ENCODE assay signal across 12 mouse cellular contexts in the genomic region with DNA sequence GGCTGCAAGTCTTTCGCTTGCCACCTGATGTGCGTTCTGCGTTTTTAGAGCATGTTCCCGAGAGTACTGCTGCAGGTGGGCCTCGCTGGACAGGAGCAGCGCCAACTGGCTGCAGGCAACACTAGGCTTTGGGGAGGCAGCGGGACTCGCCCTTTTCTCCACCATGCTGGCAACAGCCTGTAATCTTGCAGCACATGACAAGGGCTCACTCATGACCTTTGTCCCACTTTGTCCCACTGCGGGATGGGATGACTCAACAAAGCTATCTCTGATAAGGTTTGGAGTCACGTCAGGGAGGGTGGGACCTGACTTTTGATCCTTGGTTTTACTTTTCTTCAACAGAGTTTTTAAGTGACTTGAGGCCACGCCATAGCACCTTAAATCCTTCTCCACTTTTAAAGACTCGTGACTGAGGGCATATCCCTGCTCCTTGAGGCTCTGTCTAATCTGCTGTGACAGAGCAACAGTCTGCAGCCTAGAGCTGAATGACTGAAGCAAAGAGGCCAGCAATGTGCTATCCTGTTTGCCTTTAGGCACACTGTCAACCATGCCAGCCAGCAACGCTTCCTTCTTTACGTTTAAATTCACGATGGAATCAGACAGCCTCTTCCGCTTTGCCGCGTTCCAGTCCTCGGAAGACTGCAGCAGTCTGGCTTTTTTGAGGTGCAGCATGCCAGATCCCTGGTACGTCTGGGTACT.
DNase-seq lines count a peak whose midpoint lies in the region; ATAC-seq lines count a peak whose summit lies in the region.
"Had no signal": no experiment of that assay in that cellular context is flagged by ENCODE, and none has a peak within 500 bp of the region (broad histone marks: within the 10 kb centered on the region; RNA-seq: fewer than 3 reads in every experiment).

No protein-coding gene starts in this region.

- 93% methylated on average over 20 of the region's 20 CpGs for WGBS in midbrain, embryonic 11.5 days
- 91% methylated on average over 20 of the region's 20 CpGs for WGBS in midbrain, embryonic 14.5 days
- 78% methylated on average over 20 of the region's 20 CpGs for WGBS in stomach, embryonic 14.5 days
- WGBS in hindbrain, embryonic 16.5 days: 88% methylated on average over 20 of the region's 20 CpGs

- intact Hi-C loops in left cerebral cortex, postnatal 25 days (cut with DNase I): no loop called here

- no peak overlapping the region for H3K9ac ChIP-seq in midbrain, embryonic 11.5 days (ENCODE audit: low read length)
- no peak overlapping the region for H3K9ac ChIP-seq in midbrain, embryonic 14.5 days (replicated peaks; ENCODE audit: low read length)
- H3K9ac ChIP-seq in stomach, embryonic 14.5 days (replicated peaks; ENCODE audit: low read depth, low read length): no peak overlapping the region
- H3K9ac ChIP-seq in hindbrain, embryonic 16.5 days (ENCODE audit: low read depth, low read length): no peak overlapping the region

- H3K27me3 ChIP-seq in midbrain, embryonic 11.5 days (ENCODE audit: control insufficient read depth, insufficient read depth, low read length): no peaks in the 10 kb centered on the region
- H3K27me3 ChIP-seq in midbrain, embryonic 14.5 days (ENCODE audit: control insufficient read depth, insufficient read depth, low read length): no peaks in the 10 kb centered on the region
- H3K27me3 ChIP-seq in stomach, embryonic 14.5 days (ENCODE audit: control insufficient read depth, insufficient read depth, low read length): no peaks in the 10 kb centered on the region
- no peaks in the 10 kb centered on the region for H3K27me3 ChIP-seq in hindbrain, embryonic 16.5 days (replicated peaks; ENCODE audit: control insufficient read depth, insufficient read depth, low read length)

- no peak overlapping the region for H3K27ac ChIP-seq in midbrain, embryonic 11.5 days (ENCODE audit: low read depth, low read length)
- H3K27ac ChIP-seq in midbrain, embryonic 14.5 days (replicated peaks; ENCODE audit: low read depth, low read length): no peak overlapping the region
- no peak overlapping the region for H3K27ac ChIP-seq in stomach, embryonic 14.5 days (ENCODE audit: low read length)
- no peak overlapping the region for H3K27ac ChIP-seq in hindbrain, embryonic 16.5 days (ENCODE audit: low read depth, low read length)

- no peaks in the 10 kb centered on the region for H3K4me1 ChIP-seq in midbrain, embryonic 11.5 days (ENCODE audit: control insufficient read depth, insufficient read depth, low read length)
- no peaks in the 10 kb centered on the region; the same call in 1 of the 2 replicates for H3K4me1 ChIP-seq in midbrain, embryonic 14.5 days (ENCODE audit: control insufficient read depth, insufficient read depth, low read length)
- no peaks in the 10 kb centered on the region for H3K4me1 ChIP-seq in stomach, embryonic 14.5 days (ENCODE audit: control insufficient read depth, insufficient read depth, low read length)
- no peaks in the 10 kb centered on the region for H3K4me1 ChIP-seq in hindbrain, embryonic 16.5 days (ENCODE audit: control insufficient read depth, insufficient read depth, low read depth, low read length)

- no peak overlapping the region for H3K4me3 ChIP-seq in midbrain, embryonic 11.5 days (ENCODE audit: low read depth, low read length)
- H3K4me3 ChIP-seq in midbrain, embryonic 14.5 days (replicated peaks; ENCODE audit: low read depth, low read length): no peak overlapping the region
- no peak overlapping the region for H3K4me3 ChIP-seq in stomach, embryonic 14.5 days (ENCODE audit: low read depth, low read length)
- H3K4me3 ChIP-seq in hindbrain, embryonic 16.5 days (ENCODE audit: low read length): no peak overlapping the region

- H3K4me2 ChIP-seq in midbrain, embryonic 11.5 days: no peak overlapping the region
- H3K4me2 ChIP-seq in midbrain, embryonic 14.5 days (ENCODE audit: low read length): no peak overlapping the region
- no peak overlapping the region for H3K4me2 ChIP-seq in stomach, embryonic 14.5 days (replicated peaks; ENCODE audit: low read depth, low read length)
- no peak overlapping the region for H3K4me2 ChIP-seq in hindbrain, embryonic 16.5 days (ENCODE audit: low read length)

- ATAC-seq in midbrain, embryonic 11.5 days (ENCODE audit: low FRiP score): 0 out of 2 replicates have a peak, but pooled peaks have one; percentile 34
- ATAC-seq in midbrain, embryonic 14.5 days (ENCODE audit: low FRiP score, low TSS enrichment): no peak
- ATAC-seq in erythroblast, adult 5-6 weeks (replicated peaks; ENCODE audit: low FRiP score, poor library complexity, severe bottlenecking): peak; percentile 61
- ATAC-seq in stomach, embryonic 14.5 days (ENCODE audit: insufficient number of reproducible peaks, insufficient read depth, low FRiP score, low read depth): peak; percentile 79
- ATAC-seq in hindbrain, embryonic 16.5 days: no peak

- peak; percentile 66 for DNase-seq in midbrain, embryonic 11.5 days (ENCODE audit: low spot score, missing footprints)
- no peak for DNase-seq in midbrain, embryonic 14.5 days
- peak; percentile 71 for DNase-seq in heart, postnatal 4 days
- DNase-seq in thymus, postnatal 4 days: no peak
- no peak for DNase-seq in left cerebral cortex, postnatal 25 days (ENCODE audit: low spot score in 2 of 2)
- DNase-seq: embryo, embryonic 11 days; gastrocnemius, postnatal 10 days; layer of hippocampus, postnatal 36 days; right cerebral cortex, postnatal 25 days had no signal

- no peaks in the 10 kb centered on the region for H3K9me3 ChIP-seq in midbrain, embryonic 11.5 days (ENCODE audit: control insufficient read depth, low read length)
- H3K9me3 ChIP-seq in midbrain, embryonic 14.5 days (ENCODE audit: control insufficient read depth, low read length): no peaks in the 10 kb centered on the region
- no peaks in the 10 kb centered on the region for H3K9me3 ChIP-seq in stomach, embryonic 14.5 days (ENCODE audit: control insufficient read depth, low read depth, low read length)
- no peaks in the 10 kb centered on the region for H3K9me3 ChIP-seq in hindbrain, embryonic 16.5 days (ENCODE audit: control insufficient read depth, low read length)

- peaks cover 8% of the 10 kb centered on the region; the same call in 1 of the 2 replicates for H3K36me3 ChIP-seq in midbrain, embryonic 11.5 days (ENCODE audit: control insufficient read depth, insufficient read depth, low read length)
- H3K36me3 ChIP-seq in midbrain, embryonic 14.5 days (ENCODE audit: control insufficient read depth, insufficient read depth, low read length): peaks cover 33% of the 10 kb centered on the region
- peaks cover 28% of the 10 kb centered on the region for H3K36me3 ChIP-seq in stomach, embryonic 14.5 days (ENCODE audit: control insufficient read depth, insufficient read depth, low read length)
- peaks cover 15% of the 10 kb centered on the region; the same call in 1 of the 2 replicates for H3K36me3 ChIP-seq in hindbrain, embryonic 16.5 days (ENCODE audit: control insufficient read depth, insufficient read depth, low read length)

Comparison
In these comparisons a context has a peak if more than half of its experiments do, and no peak if none do; other contexts are left out.
1. ATAC-seq: peak in midbrain, embryonic 11.5 days (single experiment), erythroblast, adult 5-6 weeks (single experiment) and stomach, embryonic 14.5 days (single experiment); none in midbrain, embryonic 14.5 days (single experiment) and hindbrain, embryonic 16.5 days (single experiment).
2. DNase-seq: peak in midbrain, embryonic 11.5 days (single experiment) and heart, postnatal 4 days (single experiment); none in midbrain, embryonic 14.5 days (single experiment), thymus, postnatal 4 days (single experiment) and left cerebral cortex, postnatal 25 days (0 of 2).